Mouse (Mus musculus) hindbrain, postnatal 0 days (tissue): ENCODE measurements around the gene Mrvi1. TPM values are rescaled to one million over a fixed set of nuclear protein-coding genes. Genes with fewer than 3 reads are reported as not detected.

Experiments
- ATAC-seq: fragments of 200-750 bp; cut with Nextera tagmentation; 2 replicates; pipeline ENCODE4 v1.8.0; 2017; ENCODE audit warnings: mild to moderate bottlenecking, moderate TSS enrichment, moderate library complexity
- DNase-seq: peaks from one replicate; pipeline ENCODE4 v3.0.0-alpha.2; 2015; ENCODE audit warnings: low spot score
- H3K27ac ChIP-seq: fragments of 300-500 bp; sonication (generic); 2 replicates; pipeline ENCODE4 v1.5.1; 2014; ENCODE audit warnings: mild to moderate bottlenecking
- H3K27me3 ChIP-seq: fragments of 300-500 bp; sonication (generic); 2 replicates; pipeline ENCODE4 v1.6.1; 2014; ENCODE audit warnings: low read length, mixed read lengths; ENCODE audit not compliant: insufficient read depth
- H3K36me3 ChIP-seq: fragments of 300-500 bp; sonication (generic); 2 replicates; pipeline ENCODE4 v1.6.1; 2014; ENCODE audit warnings: low read length, mixed read lengths; ENCODE audit not compliant: insufficient read depth
- H3K4me1 ChIP-seq: fragments of 300-500 bp; sonication (generic); 2 replicates; pipeline ENCODE4 v1.6.1; 2014; ENCODE audit warnings: antibody characterized with exemption, low read length, mixed read lengths; ENCODE audit not compliant: insufficient read depth
- H3K4me2 ChIP-seq: fragments of 300-500 bp; sonication (generic); 2 replicates; pipeline ENCODE4 v1.6.1; 2014; ENCODE audit warnings: low read depth, mild to moderate bottlenecking, low read length, moderate library complexity, mixed read lengths
- H3K4me3 ChIP-seq: fragments of 300-500 bp; sonication (generic); 2 replicates; pipeline ENCODE4 v1.5.1; 2014; ENCODE audit warnings: low read length
- H3K9ac ChIP-seq: fragments of 300-500 bp; sonication (generic); replicated peaks from 2 replicates; pipeline ENCODE4 v1.6.1; 2014; ENCODE audit warnings: mild to moderate bottlenecking, low read length, moderate library complexity, mixed read lengths
- H3K9me3 ChIP-seq: fragments of 300-500 bp; sonication (generic); 2 replicates; pipeline ENCODE4 v1.6.1; 2016; ENCODE audit warnings: low read length, mixed read lengths
- CTCF ChIP-seq: IDR thresholded peaks from 2 replicates; pipeline ENCODE4 v1.5.1; 2016; ENCODE audit warnings: antibody characterized with exemption, control low read depth, low read depth
- WGBS: fragments of 180-500 bp; shearing (Covaris S2); extraction: QIAGEN DNeasy Blood & Tissue Kit; methylation state at CpG from one replicate; pipeline ENCODE4 v1.1.7; 2014; 5-methylcytosine and 5-hydroxymethylcytosine counted together
- polyA plus RNA-seq: library from polyadenylated mRNA; unstranded; fragments of >200 nt; fragmentation: Nextera tagmentation; extraction: Ambion mirVana; gene quantifications from 2 replicates; pipeline ENCODE4 v1.2.1, GENCODE M21; 2015
- total RNA-seq: library from RNA; depleted of rRNA; stranded (reverse); fragments of >200 nt; gene quantifications from 2 replicates; pipeline ENCODE4 v1.2.3, GENCODE M21; 2014

Mrvi1 gene
- total and polyA plus RNA-seq, 2 experiments from 2014 or later: 0.78 to 3.3 TPM

DNA sequence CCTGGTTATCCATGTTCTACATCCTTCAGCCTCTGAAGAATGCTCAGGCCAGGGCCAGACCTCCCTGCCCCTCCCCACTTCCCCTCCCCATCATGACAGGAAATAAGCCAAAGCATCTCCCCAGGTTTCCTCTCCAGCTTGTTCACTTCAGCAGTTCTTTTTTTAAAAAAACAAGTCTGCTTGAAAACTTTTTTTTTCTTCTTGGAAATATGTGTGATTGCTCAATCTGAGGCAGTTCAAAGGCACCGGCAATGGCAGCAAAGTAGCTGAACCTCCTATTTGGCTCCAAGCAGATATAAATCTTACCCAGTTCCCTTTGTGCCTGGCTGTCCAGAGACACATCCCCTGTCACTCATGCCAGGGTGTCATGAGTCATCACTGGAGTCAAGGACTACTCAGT, 29.1 kb downstream of the Mrvi1 start:
- Histone ChIP-seq H3K9ac (no peak overlapping the region), H3K4me2 (no peak overlapping the region), H3K9me3 (no peaks in the 10 kb centered on the region), H3K4me3 (no peak overlapping the region), H3K36me3 (no peaks in the 10 kb centered on the region), H3K27me3 (no peaks in the 10 kb centered on the region), H3K4me1 (no peaks in the 10 kb centered on the region), H3K27ac (no peak overlapping the region)
- DNase-seq (no peak), ATAC-seq (no peak)
- no peak for TF ChIP-seq CTCF
- 77% methylated on average over 1 of the region's 1 CpGs for WGBS

DNA sequence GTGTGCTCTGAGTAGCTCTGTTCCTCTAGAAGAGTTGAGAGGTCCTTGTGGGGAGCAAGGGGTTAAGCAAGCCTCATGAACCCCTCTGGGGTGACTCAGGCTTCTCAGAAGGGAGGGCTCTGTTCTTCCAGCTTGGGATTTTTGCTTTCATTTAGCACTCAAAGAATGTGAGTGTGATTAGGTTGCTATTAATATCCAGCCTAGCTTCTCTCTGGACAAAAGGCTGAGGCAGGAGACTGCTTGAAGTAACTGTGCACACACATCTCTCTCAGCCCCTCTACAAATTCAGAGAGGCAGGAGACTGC, 31.7 kb downstream of the Mrvi1 start:
- H3K4me1 ChIP-seq: no peaks in the 10 kb centered on the region
- no peak for ATAC-seq
- H3K27ac ChIP-seq: no peak overlapping the region
- no peaks in the 10 kb centered on the region for H3K9me3 ChIP-seq
- no peak overlapping the region for H3K4me2 ChIP-seq
- no peak for TF ChIP-seq CTCF
- H3K9ac ChIP-seq: no peak overlapping the region
- DNase-seq: no peak
- no peak overlapping the region for H3K4me3 ChIP-seq
- no peaks in the 10 kb centered on the region for H3K27me3 ChIP-seq
- no peaks in the 10 kb centered on the region for H3K36me3 ChIP-seq

DNA sequence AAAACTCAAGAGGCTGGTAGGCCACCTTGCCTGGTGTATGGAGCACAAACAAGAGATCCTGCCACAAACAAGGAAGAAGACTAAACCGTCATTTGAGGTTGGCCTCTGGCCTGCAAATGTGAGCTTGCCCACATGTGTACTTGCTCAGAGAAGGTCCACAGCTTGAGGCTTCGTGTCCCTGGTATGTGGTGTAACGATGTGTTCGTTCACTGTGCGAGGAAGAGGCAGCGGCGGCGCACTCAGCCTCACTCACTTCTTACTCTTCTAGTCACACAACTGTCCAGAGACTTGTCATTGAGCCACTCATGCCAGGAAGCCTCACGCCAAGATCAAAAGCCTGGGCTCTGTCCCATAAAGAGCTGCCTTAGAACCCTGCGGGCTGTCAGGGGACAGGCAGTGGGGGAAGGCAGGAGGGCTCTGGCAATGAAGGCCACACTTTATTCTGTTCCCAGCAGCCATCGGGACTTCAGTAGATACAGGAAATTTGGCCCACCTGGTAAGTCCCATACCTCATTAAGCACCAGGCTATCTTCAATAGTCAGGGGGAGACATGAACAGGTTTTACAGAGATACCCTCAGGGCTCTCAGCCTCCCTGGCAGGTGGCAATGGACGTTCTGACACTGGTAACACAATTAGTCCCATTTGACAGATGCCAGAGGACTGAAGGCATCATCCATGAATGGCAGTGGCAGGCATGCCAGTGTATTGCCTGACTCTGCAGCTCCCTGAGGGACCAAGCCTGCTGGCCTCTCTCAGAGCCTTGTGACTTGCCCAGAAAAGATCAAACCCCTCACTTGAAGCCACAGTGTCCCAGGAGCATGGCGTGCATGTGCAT, 32.3 kb downstream of the Mrvi1 start:
- H3K4me1 ChIP-seq: no peaks in the 10 kb centered on the region
- no peak overlapping the region for H3K27ac ChIP-seq
- no peak for TF ChIP-seq CTCF
- 71% methylated on average over 13 of the region's 13 CpGs for WGBS
- no peaks in the 10 kb centered on the region for H3K27me3 ChIP-seq
- no peak overlapping the region for H3K4me2 ChIP-seq
- no peaks in the 10 kb centered on the region for H3K9me3 ChIP-seq
- no peak overlapping the region for H3K4me3 ChIP-seq
- no peak for ATAC-seq
- H3K36me3 ChIP-seq: no peaks in the 10 kb centered on the region
- no peak for DNase-seq
- H3K9ac ChIP-seq: no peak overlapping the region

DNA sequence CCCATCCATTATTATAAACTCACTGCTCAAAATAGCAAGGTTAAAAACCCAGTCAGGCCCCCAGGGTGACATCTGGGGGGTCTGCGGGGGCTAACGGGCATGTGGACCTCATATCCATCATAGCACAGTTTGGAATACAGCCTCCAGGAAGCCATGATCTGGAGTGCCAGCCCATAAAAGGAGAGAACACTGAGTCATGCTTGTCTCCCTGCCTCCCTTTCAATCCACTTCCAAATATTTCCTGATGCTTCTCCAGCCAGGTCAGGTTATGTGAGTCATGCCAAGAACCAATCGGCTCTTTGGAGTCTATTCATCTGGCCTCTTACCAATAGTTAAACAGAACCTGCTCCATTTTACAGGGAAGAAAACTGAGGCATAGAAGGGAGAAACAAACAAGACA, 33.7 kb downstream of the Mrvi1 start:
- H3K4me1 ChIP-seq: no peaks in the 10 kb centered on the region
- DNase-seq: no peak
- H3K9me3 ChIP-seq: no peaks in the 10 kb centered on the region
- no peaks in the 10 kb centered on the region for H3K36me3 ChIP-seq
- TF ChIP-seq CTCF: no peak
- H3K27ac ChIP-seq: no peak overlapping the region
- no peaks in the 10 kb centered on the region for H3K27me3 ChIP-seq
- H3K9ac ChIP-seq: no peak overlapping the region
- H3K4me2 ChIP-seq: no peak overlapping the region
- WGBS: 84% methylated on average over 3 of the region's 3 CpGs
- no peak for ATAC-seq
- no peak overlapping the region for H3K4me3 ChIP-seq

DNA sequence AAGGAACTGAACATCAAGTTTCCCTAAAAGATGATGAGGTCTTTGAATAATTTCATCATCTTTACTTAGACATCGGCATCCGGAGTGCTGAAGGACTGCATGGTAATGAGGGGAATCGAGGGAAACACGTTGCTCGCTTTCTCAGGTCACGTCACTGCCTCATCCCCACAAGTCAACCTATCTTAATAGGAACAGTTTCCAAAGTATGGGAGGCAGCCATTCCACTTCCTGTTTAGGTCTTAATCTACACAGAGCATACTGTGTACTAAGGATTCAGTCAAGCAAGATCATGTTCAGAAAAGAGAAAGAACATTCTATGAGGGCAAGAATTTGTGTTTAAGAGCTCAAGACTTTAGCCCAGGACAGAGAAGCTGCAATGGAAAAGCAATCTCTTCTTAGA, 34.6 kb downstream of the Mrvi1 start:
- DNase-seq: no peak
- no peak overlapping the region for H3K27ac ChIP-seq
- no peaks in the 10 kb centered on the region for H3K9me3 ChIP-seq
- H3K9ac ChIP-seq: no peak overlapping the region
- H3K36me3 ChIP-seq: no peaks in the 10 kb centered on the region
- no peaks in the 10 kb centered on the region for H3K4me1 ChIP-seq
- ATAC-seq: no peak
- WGBS: 92% methylated on average over 6 of the region's 6 CpGs
- no peak overlapping the region for H3K4me3 ChIP-seq
- no peak for TF ChIP-seq CTCF
- no peak overlapping the region for H3K4me2 ChIP-seq
- H3K27me3 ChIP-seq: no peaks in the 10 kb centered on the region

DNA sequence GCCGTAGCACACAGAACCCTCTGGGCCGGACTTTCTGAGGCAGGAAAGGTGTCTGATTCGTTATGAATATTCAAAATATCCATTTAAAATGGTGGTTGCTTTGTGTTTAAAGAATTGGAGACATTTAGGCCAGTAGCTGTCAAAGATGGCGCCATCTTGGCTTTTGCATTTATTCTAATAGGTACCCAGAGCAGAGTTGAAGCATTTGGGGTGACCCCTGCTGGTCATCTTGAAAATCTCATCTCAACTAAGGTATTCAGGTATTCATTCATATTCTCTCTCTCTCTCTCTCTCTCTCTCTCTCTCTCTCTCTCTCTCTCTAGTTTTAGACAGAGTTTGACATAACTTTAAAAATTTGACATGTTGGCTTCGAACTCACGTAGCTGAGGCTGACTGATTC, 35.5 kb downstream of the Mrvi1 start:
- H3K9ac ChIP-seq: no peak overlapping the region
- peak; percentile 30; the same call in 1 of the 2 replicates for TF ChIP-seq CTCF
- no peak overlapping the region for H3K27ac ChIP-seq
- H3K4me3 ChIP-seq: no peak overlapping the region
- ATAC-seq (no peak), DNase-seq (peak; percentile 31)
- WGBS: 76% methylated on average over 6 of the region's 6 CpGs
- H3K27me3 ChIP-seq: no peaks in the 10 kb centered on the region
- no peak overlapping the region for H3K4me2 ChIP-seq
- no peaks in the 10 kb centered on the region for H3K9me3 ChIP-seq
- no peaks in the 10 kb centered on the region for H3K4me1 ChIP-seq
- H3K36me3 ChIP-seq: no peaks in the 10 kb centered on the region

DNA sequence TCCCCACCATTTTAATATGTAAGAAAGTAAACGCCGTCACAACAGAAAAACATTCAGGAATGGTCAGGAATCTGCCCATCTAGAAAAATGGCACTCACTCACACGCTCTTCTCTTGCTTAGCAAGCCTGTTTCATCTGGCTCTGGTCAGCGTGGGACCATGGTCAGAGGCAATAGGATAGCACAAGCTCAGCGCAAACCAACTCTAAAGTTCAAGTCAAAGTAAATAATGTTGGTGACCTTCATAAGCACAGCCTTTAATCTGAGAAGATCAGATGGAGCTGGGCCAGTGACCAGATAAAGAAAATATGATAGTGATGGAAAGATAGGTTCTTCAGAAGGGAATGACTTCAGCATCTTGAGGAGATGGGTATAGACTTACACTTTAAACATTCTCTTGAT, 37.9 kb downstream of the Mrvi1 start:
- Histone ChIP-seq H3K4me3 (no peak overlapping the region), H3K4me1 (no peaks in the 10 kb centered on the region), H3K9me3 (no peaks in the 10 kb centered on the region), H3K27ac (no peak overlapping the region), H3K36me3 (no peaks in the 10 kb centered on the region), H3K4me2 (no peak overlapping the region), H3K9ac (no peak overlapping the region), H3K27me3 (no peaks in the 10 kb centered on the region)
- no peak for TF ChIP-seq CTCF
- DNase-seq (no peak), ATAC-seq (no peak)
- WGBS: 90% methylated on average over 5 of the region's 5 CpGs
